Mouse (Mus musculus) CD4-positive, CD25-positive, alpha-beta regulatory T cell, adult 4 months (primary cell): ENCODE results near the gene Mapk8ip3. TPM values are rescaled to one million over a fixed set of nuclear protein-coding genes. Genes with fewer than 3 reads are reported as not detected.

Experiments
- ATAC-seq: one replicate; pipeline ENCODE4 v1.8.0; 2017
- polyA plus RNA-seq, 2 experiments: library from polyadenylated mRNA; unstranded; fragments of 100-300 nt; shearing (Covaris generic); gene quantifications; one replicate each; pipeline ENCODE4 v1.2.1; 2017

The Mapk8ip3 gene
- polyA plus RNA-seq, 2 experiments from 2014 or later: 31.7 to 41.9 TPM

DNA sequence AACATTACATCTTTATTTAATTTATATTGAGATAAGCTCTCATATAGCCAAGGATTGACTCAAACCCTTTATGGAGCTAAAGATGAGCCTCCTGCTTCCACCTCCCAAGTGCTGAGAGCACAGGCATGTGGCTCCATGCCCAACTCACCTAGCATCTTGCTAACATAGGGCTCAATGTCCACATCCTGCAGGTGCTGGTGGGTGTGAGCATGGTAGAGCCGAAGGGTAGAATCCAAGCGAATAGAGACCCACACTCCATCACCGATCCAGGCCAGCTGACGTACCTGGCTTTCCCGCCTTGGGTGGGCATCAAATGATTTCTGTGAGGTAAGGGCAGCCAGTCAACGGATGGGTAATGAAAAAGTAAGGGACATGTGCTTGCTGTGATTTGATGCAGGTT is 36.8 kb downstream of the Mapk8ip3 start:
- ATAC-seq: no peak

DNA sequence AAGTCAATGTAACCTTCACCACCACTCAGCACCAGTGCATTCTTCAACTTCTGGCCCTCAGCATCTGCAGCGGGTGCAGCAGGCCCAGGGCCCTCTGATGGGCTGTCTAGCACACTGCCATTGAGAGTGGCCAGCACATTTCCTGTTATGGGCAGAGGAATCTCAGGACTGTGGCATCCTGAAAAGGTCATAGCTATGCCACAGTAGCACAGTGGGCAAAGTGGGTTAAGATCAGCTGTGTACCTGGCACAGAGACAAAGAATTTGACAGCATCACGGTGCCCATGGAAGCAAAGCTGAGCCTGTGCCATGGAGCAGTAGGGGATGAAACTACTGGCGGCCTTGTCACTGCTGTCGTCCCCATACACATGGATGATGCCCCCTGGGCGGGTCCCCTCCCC is 37.6 kb downstream of the Mapk8ip3 start:
- no peak for ATAC-seq

DNA sequence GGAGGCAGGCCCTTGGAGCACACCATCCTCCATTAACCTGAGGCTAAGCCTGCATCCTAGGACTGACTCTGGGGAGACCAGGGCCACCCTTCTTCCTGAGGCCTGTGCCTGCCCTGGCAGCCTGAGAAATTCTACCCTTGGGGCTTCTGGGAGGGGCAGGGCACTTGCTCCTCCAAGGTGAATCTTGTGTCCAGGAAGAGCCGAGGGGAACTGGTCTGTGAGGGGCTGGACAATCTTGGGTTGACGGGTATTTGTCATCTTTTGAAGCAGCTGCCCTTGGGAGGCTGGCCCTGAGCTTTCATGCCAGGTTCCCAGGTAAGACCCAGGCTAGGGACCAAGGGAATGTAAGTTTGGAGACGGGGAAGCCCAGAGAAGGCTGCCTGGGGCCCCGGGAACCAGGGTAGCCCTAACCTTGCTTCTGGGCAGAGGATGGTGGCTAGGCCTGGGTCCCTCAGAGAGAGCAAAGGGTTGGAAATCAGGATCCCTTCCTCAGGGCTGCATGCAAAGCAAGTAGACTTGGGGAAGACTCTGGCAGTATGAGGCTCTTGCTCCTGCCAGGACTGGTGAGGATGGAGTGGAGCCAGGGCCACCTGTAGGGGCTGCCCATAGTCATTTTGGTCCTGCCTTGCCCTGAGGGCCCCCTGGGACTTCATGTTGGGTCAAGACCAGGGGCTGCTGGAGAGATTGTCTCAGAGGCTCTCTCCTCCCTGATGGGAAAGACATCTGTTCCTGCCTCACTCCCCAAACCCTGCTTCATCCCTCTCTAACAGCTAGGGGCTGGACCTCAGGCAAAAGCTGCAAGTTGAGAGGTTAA is 38.5 kb downstream of the Mapk8ip3 start:
- ATAC-seq: no peak

DNA sequence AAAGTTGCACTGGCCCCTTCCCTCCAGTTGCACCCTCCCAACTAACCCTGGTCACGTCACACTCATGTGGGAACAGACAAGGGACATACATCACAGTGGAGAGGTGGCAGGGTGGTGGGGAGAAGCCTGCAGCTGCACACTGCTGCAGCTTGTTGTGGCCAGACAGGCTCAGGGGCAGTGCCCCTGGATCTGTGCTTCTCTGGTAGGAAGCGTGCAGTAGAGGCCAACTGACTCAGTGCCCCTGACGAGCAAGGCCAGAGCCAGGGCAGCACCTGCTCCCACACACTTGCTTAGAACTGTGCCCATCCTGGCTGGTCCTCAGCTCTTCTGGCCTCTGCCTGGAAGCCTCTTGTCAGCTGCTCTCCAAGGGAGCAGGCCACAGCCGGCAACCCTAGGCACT is 39.2 kb downstream of the Mapk8ip3 start:
- no peak for ATAC-seq

DNA sequence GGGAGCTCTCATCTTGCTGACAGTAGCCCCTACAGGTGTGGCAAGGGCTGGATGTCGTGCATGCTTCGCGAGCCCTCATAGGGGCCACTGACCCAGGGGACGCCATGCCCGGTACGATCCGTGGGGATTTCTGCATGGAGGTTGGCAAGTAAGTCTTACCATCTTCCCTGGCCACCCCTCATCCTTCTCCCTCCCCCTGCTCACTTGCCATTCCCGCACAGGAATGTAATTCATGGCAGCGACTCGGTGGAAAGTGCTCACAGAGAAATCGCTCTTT is 39.8 kb downstream of the Mapk8ip3 start:
- ATAC-seq: no peak

DNA sequence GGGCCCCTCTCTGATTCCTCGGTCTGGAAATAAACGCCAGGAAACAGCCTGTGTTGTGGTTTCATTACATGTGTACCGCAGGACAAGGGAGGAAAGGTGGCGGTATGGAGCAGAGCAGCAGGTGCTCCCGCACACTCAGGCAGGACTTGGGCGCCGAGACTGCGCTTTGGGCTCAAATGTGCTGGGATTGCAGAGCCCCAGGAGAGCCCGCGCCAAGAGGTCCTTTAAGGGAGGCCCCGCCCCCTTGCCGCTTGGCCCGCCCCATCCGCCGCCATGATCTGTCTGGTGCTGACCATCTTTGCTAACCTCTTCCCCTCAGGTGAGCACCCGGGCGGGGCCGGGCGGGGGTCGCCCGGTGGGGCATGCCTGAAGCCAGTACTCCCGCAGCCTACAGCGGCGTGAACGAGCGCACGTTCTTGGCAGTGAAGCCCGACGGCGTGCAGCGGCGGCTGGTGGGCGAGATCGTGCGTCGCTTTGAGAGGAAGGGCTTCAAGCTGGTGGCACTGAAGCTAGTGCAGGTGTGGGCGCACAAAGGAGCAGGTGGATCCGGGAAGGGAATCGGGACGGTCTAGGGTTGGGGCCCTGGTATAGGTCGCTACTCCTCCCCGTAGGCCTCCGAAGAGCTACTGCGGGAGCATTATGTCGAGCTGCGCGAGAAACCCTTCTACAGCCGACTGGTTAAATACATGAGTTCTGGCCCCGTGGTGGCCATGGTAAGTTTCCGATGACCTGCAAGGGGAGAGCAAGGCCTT is 40.4 kb downstream of the Mapk8ip3 start, which contains the start of gene Nme3:
Gene Nme3 (plus strand): TSS at position 260 of the 752 bp plus-strand sequence.
- peak; percentile 51 for ATAC-seq

DNA sequence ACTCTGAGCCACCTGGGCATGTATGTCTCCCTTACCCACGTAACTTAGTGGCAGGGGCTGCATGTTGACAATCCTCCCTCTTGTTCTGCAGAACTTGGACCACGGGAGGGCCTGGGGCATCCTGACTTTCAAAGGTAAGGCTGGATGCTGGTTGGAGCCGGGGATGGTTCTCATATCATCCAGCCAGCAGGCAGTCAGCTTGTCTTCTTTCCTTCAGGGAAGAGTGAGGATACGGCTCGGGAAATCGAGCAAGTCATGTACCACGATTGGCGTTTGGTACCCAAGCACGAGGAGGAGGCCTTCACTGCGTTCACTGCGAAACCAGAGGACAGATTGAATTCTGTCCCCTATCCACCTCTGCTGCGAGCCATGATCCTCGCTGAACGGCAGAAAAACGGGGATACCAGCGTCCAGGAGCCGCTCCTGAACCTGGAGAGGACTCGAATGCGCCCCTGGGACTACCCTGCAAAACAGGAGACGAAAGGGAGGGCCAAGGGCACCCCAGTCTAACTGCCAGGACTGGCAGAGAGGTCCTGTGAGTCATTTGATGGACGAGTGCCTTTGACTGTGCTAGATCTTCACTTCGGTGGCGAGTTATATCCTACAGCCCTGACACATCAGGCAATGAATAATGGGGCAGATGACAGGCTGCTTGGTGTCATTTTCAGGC is 41.1 kb downstream of the Mapk8ip3 start:
- ATAC-seq: peak; percentile 2

DNA sequence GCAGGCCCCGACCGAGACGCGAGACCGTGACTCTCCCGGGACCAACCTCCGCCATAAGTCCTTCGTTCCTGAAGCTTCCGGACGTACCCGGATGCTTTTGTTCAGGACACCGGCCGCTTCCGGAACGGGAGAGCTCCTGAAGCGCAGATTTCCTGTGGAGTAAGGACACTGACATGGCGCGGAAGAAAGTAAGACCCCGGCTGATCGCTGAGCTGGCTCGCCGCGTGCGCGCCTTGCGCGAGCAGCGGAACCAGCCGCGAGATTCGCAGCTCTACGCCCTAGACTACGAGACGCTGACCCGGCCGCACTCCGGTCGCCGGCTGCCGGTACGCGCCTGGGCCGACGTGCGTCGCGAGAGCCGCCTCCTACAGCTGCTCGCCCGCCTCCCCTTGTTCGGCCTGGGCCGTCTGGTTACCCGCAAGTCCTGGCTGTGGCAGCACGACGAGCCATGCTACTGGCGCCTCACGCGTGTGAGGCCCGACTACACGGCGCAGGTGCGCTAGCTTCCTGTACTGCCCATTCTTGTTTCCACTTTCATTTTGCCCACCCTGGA is 41.7 kb downstream of the Mapk8ip3 start, which contains the start of the genes Eme2 and Mrps34:
Gene Eme2 (minus strand): TSS at position 93 of the 553 bp plus-strand sequence.
Gene Mrps34 (plus strand): TSS at position 122 of the 553 bp plus-strand sequence.
- peak; percentile 67 for ATAC-seq

DNA sequence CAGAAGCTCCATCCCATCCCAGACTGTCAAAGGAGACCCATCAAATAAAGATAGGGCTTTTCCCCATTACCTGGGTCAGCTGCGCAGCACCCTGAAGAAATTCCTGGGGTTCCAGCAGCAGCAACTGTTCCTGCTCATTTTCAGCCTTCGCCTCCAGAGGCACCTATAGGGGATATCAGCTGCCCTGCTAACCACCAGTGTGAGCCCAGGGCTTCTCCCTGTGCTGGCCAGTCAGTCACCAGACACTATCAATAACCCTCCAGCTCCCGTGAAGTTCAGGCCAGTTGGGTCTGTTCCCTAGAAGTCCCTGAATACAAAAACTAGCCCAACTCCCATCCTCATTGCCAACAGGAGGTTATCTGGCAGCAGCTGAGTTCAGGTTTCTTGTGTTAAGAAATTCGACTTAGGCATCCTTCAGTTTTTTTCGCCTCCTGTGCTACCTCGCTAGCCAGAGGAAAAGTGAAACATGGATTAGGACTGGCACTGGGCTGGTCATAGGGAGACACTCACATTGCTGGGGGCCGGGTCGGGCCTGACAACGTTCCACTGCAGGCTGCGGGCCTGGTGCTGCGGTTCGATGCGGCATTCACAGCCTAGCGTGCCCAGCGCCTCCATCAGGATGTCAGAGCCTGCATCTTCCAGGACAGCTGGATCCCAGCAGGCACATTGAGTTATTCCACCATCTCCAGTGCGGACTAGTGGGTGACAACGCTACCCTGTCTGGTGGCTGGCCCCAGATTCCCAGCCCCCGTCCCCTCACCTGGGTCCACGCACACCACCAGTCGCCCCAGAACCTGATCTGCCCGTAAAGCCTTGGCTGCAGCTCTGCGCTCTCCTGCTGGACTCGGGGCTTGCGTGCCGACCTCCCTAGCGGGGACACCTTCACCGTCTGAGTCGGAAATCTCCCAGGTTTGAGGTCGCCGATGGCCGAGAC is 42.4 kb downstream of the Mapk8ip3 start:
- peak; percentile 7 for ATAC-seq

DNA sequence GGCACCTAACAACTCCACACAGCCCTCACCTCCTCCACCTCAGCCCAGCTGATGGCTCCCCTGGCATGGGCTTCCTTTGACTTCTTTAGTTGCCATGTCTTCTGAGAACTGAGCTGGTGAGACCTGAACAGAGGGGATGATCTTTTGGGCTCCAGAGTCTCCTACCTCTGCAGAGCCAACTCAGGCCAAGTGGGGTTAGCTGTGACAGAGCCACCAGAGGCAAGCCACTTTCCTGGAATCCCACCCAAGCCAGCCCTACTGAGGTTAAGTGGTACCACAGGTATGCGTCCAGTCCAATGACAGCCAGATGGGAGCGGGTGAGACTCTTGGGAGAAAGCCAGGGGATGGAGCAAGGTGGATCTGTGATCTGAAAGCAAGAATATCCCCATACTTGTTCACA is 43.5 kb downstream of the Mapk8ip3 start:
- ATAC-seq: no peak

DNA sequence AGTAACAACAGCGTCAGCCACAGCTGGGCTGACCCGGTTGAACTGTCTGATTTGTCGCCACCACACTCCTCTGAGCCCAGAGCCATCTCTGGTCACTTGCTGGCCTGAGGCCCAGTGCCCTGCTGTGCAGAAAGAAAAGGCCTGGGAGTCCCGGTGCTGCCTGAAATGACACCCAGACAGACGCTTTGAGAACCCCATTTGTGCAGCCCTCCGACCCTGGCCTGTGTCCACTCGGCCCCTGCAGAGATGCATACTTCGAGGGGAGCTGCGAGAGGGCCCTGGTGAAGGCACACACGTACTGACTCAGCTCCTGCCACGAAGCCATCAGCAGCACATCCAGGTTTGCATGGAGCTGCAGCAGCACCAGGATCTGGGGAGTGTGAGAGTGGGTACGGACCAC is 44.0 kb downstream of the Mapk8ip3 start:
- ATAC-seq: no peak

DNA sequence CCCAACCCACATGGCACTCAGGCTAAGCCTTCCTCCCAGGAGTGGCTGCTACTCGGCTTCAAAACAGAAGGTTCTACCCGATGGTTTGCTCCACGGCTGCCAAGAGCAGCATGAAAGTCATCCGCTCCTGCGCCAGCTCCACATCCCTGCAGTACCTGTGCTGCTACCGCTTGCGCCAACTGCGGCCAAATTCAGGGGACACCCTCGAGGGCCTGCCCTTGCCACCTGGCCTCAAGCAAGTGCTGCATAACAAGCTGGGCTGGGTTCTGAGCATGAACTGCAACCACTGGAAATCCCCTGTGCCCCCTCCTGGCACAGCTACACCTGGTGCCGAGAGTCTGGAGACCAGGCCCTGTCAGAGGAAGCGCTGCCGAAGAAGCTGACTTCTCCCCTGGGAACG is 45.5 kb downstream of the Mapk8ip3 start:
- no peak for ATAC-seq

DNA sequence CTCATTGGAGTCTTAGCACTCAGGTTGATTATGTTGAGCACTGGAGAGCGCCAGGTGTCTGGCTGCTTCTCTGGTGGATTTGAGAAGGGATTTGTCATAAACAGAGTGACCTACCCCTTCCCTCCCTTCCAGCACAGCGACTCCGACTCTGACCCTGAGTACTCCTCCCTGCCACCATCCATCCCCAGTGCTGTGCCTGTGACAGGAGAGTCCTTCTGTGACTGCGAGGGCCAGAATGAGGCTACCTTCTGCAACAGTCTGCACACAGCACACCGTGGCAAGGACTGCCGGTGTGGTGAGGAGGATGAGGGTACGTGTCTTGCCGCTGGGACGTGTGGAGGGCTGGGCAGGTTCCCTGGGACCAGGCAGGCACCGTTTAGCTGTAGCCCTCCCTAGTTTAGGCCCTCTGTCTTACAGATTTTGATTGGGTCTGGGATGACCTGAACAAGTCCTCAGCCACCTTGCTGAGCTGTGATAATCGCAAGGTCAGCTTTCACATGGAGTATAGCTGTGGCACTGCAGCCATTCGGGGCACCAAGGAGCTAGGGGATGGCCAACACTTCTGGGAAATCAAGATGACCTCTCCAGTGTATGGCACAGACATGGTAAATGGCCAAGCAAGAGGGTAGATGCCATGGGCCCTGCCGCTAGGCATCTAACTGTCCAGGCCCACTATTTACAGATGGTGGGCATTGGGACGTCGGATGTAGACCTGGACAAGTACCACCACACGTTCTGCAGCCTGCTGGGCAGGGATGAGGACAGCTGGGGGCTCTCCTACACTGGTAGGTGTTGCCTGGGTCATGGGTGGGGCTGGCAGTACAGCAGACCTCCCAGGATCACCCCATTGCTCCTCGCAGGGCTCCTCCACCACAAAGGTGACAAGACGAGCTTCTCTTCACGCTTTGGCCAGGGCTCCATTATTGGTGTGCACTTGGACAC is 46.4 kb downstream of the Mapk8ip3 start:
- ATAC-seq: no peak

DNA sequence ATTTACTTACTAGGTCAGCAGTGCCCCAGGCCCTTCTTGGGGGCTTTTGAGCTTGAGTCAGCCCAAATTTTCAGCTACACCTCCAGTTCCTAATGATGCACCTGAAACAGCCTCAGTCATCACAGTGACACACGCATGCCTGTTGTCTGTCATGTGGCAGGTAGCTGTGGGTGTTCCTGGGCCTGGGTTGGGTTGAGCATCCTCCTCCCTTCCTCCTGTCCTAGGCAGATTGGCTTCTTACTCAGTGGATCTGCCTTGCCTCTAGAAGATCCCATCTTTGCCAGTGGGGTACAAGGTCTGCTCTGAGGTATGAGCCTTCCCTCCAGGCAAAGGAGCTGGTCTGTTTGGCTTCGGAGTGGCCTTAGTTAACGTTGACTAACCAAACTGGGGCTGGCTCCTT is 47.9 kb downstream of the Mapk8ip3 start:
- no peak for ATAC-seq

DNA sequence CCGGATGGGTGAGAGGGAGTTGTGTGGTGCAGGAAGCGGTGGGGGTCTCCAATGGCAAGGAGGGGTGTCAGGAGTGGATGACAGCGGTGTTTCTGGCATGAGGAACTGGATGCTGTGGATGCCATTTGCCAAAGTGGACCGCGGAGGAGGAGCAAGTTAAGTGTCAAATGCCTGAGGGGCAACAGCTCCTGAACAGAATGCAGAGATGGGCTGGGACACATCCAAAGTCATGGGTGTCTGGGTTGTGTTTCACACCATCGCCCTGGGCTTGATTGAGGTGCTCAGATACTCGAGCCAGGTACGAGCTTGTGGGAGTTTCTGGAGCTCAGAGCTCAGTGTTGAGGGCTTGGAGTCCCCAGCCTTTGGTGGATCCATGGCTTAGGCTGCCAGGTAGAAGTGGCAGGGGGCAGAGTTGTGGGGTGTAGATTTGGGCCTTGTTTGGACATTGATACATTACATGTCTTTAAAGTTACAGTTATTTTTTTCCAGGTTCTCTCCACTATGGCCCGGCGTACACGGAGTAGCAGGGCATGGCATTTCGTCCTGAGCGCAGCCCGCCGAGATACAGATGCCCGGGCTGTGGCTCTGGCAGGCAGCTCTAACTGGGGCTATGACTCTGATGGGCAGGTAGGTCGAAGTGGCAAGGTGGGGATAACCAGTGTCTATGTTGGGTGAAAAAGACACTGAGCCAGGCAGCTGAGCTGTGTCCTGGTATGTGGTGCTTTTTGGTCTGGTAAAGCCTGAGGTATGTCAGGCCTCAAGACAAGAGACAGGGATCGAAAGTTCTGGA is 49.3 kb downstream of the Mapk8ip3 start:
- no peak for ATAC-seq

DNA sequence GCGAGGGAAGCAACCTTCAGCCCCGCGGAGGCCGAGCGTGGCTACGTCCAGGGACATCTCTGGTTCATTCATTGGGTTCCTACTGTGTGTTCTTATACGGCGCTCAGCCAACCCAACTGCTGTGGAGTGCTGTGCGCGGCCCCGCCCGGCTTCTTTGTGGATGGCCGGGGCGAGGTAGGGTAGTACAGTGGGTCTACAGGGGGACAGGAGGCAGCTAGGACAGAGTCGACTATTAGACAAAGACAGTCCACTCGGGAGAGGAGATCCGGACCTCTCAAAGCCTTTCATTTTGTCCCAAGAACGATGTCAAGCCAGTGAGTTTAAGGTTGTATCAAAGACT is 49.9 kb downstream of the Mapk8ip3 start:
- ATAC-seq: peak; percentile 7

DNA sequence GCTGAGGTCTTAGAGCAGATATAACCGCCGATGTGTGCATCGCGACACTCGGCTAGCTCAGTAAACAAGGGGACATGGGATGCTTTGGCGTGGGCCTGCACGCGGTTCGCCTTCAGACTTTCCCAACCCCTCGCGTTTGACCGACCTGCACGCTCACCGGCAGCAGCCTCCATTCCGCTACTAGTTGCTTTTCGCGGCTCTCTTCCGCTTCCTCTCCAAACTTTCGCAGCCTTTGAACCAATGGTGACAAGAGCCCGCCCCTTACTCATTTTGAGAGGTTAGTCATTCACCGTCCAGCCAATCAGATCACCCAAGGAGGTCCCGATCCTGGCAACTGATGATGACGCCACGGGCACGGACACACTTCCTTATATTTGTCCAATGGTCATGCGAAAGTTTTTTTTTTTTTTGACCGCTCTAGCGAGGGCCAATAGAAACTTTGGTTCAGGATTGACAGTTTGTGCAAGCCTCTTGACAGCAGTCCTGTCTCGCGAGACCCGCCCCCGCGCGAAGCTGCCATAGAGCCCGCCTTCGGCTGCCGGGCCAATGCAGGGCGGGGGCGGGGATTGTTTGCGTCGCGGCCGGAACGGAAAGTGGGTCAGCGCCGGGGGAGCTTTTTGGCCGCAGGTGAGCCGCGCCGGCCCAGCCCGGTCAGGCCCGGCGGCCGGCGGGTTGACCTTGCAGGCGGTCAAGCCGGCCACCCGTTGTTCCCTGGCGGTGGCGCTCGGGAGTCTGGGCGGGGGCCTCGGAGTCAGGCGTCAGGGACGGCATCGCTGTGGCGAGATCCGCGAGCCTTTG is 50.4 kb downstream of the Mapk8ip3 start, which contains the start of the genes Nubp2 and Spsb3:
Gene Nubp2 (minus strand): TSS at position 216 of the 798 bp plus-strand sequence.
Gene Spsb3 (plus strand): TSS at position 510 of the 798 bp plus-strand sequence.
- ATAC-seq: peak; percentile 94

DNA sequence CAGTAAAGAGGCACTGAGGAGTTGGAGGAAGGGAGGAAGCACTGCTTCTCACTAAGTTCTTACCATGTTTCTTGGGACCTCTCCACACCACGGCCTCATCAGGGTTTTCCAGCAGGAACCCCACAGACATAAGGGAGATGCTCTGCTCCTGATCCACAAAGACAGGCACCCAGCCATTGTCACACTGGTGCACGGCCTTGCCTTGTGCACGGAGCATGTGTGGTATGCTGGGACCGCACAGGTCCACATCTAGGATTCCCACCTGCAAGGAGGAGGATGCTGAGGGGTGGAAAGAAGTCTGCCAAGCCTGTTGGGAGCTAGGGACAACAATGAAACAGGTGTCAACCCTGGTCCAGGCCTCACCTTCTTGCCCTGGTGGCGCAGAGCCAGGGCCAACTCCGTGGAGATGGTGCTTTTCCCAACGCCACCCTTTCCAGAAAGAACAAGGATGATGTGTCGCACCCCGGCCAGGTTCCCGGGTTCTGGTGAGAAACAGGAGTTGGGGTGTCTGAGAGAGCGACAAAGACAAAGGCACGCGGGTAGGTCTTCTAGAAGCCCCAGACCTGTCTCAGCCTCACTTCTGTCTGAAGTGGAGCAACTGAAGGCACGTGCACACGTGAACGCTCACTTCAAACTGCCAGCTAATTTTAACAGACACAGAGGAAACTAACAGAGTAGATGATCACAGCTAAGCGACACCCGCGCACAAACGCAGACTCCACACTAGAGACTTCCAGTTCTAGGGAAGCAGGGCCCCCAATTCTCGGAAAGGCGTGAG is 51.2 kb downstream of the Mapk8ip3 start:
- ATAC-seq: no peak
